Mouse (Mus musculus): ENCODE measurements around the gene Pkp3. TPM values are rescaled to one million over a fixed set of nuclear protein-coding genes. Genes with fewer than 3 reads are reported as not detected.

Pkp3 gene
- polyA plus RNA-seq, 2 experiments, result 38.8 to 65.9 TPM

- Histone ChIP-seq H3K9ac (ENCODE audit: low read depth, low read length, severe bottlenecking) (0 out of 2 replicates have a peak overlapping the region, but pooled peaks have one; percentile 12), H3K4me1 (ENCODE audit: control insufficient read depth, insufficient read depth, low read length) (peaks cover 23% of the 10 kb centered on the region), H3K4me3 (replicated peaks; ENCODE audit: low read length) (peak overlapping the region; percentile 33; the same call in 1 of the 2 replicates), H3K27me3 (ENCODE audit: control insufficient read depth, insufficient read depth, low read length) (no peaks in the 10 kb centered on the region), H3K4me2 (replicated peaks; ENCODE audit: low read depth, low read length, severe bottlenecking) (peak overlapping the region; percentile 85; the same call in 1 of the 2 replicates), H3K9me3 (ENCODE audit: control insufficient read depth, low read length) (no peaks in the 10 kb centered on the region), H3K36me3 (ENCODE audit: control insufficient read depth, insufficient read depth, low read length) (no peaks in the 10 kb centered on the region), H3K27ac (replicated peaks; ENCODE audit: low read depth, low read length) (peak overlapping the region; percentile 75)
- no peak for TF ChIP-seq POLR2A (IDR thresholded peaks at IDR 0.05; ENCODE audit: borderline replicate concordance, extremely low read depth, insufficient read depth, insufficient read length)
- DNase-seq (ENCODE audit: low spot score) (no peak), ATAC-seq (ENCODE audit: low FRiP score, low read depth) (no peak)
- WGBS, result 52% methylated on average over 6 of the region's 6 CpGs
Measured at GRCm38 (mm10) chr7:141046931-141047580, 31.0 kb upstream of the Pkp3 start.

- TF ChIP-seq POLR2A (IDR thresholded peaks at IDR 0.05; ENCODE audit: borderline replicate concordance, extremely low read depth, insufficient read depth, insufficient read length), result 0 out of 2 replicates have a peak, but pooled peaks have one; percentile 10
- DNase-seq (ENCODE audit: low spot score), result peak; percentile 76
- Histone ChIP-seq H3K36me3 (ENCODE audit: control insufficient read depth, insufficient read depth, low read length) (no peaks in the 10 kb centered on the region), H3K4me1 (ENCODE audit: control insufficient read depth, insufficient read depth, low read length) (peaks cover 19% of the 10 kb centered on the region), H3K27ac (replicated peaks; ENCODE audit: low read depth, low read length) (peak overlapping the region; percentile 83), H3K9ac (ENCODE audit: low read depth, low read length, severe bottlenecking) (peak overlapping the region; percentile 45), H3K27me3 (ENCODE audit: control insufficient read depth, insufficient read depth, low read length) (no peaks in the 10 kb centered on the region), H3K4me3 (replicated peaks; ENCODE audit: low read length) (peak overlapping the region; percentile 33), H3K4me2 (replicated peaks; ENCODE audit: low read depth, low read length, severe bottlenecking) (peak overlapping the region; percentile 85), H3K9me3 (ENCODE audit: control insufficient read depth, low read length) (no peaks in the 10 kb centered on the region)
- peak; percentile 84 for ATAC-seq (ENCODE audit: low FRiP score, low read depth)
- 6% methylated on average over 15 of the region's 19 CpGs for WGBS
Measured at GRCm38 (mm10) chr7:141047581-141048225, 30.3 kb upstream of the Pkp3 start.

- TF ChIP-seq POLR2A (IDR thresholded peaks at IDR 0.05; ENCODE audit: borderline replicate concordance, extremely low read depth, insufficient read depth, insufficient read length), result 0 out of 2 replicates have a peak, but pooled peaks have one; percentile 2
- H3K4me2 ChIP-seq (replicated peaks; ENCODE audit: low read depth, low read length, severe bottlenecking), result peak overlapping the region; percentile 85
- H3K4me3 ChIP-seq (replicated peaks; ENCODE audit: low read length), result peak overlapping the region; percentile 33
- peak; percentile 90 for ATAC-seq (ENCODE audit: low FRiP score, low read depth)
- peak; percentile 95 for DNase-seq (ENCODE audit: low spot score)
- peak overlapping the region; percentile 83 for H3K27ac ChIP-seq (replicated peaks; ENCODE audit: low read depth, low read length)
- H3K27me3 ChIP-seq (ENCODE audit: control insufficient read depth, insufficient read depth, low read length), result no peaks in the 10 kb centered on the region
- peak overlapping the region; percentile 45; the same call in 1 of the 2 replicates for H3K9ac ChIP-seq (ENCODE audit: low read depth, low read length, severe bottlenecking)
- peaks cover 16% of the 10 kb centered on the region for H3K4me1 ChIP-seq (ENCODE audit: control insufficient read depth, insufficient read depth, low read length)
- WGBS, result 11% methylated on average over 21 of the region's 21 CpGs
- no peaks in the 10 kb centered on the region for H3K36me3 ChIP-seq (ENCODE audit: control insufficient read depth, insufficient read depth, low read length)
- H3K9me3 ChIP-seq (ENCODE audit: control insufficient read depth, low read length), result no peaks in the 10 kb centered on the region
Measured at GRCm38 (mm10) chr7:141048226-141049218, 29.5 kb upstream of the Pkp3 start.

- Histone ChIP-seq H3K27me3 (ENCODE audit: control insufficient read depth, insufficient read depth, low read length) (no peaks in the 10 kb centered on the region), H3K4me2 (replicated peaks; ENCODE audit: low read depth, low read length, severe bottlenecking) (no peak overlapping the region), H3K27ac (replicated peaks; ENCODE audit: low read depth, low read length) (no peak overlapping the region), H3K9me3 (ENCODE audit: control insufficient read depth, low read length) (no peaks in the 10 kb centered on the region), H3K4me1 (ENCODE audit: control insufficient read depth, insufficient read depth, low read length) (peaks cover 16% of the 10 kb centered on the region), H3K9ac (ENCODE audit: low read depth, low read length, severe bottlenecking) (no peak overlapping the region), H3K36me3 (ENCODE audit: control insufficient read depth, insufficient read depth, low read length) (no peaks in the 10 kb centered on the region), H3K4me3 (replicated peaks; ENCODE audit: low read length) (no peak overlapping the region)
- ATAC-seq (ENCODE audit: low FRiP score, low read depth) (no peak), DNase-seq (ENCODE audit: low spot score) (no peak)
- TF ChIP-seq POLR2A (IDR thresholded peaks at IDR 0.05; ENCODE audit: borderline replicate concordance, extremely low read depth, insufficient read depth, insufficient read length), result no peak
- whole genome bisulfite sequencing, result 80% methylated on average over 2 of the region's 2 CpGs
Measured at GRCm38 (mm10) chr7:141049326-141049725, 28.7 kb upstream of the Pkp3 start.

All from limb, embryonic 14.5 days (tissue).